Mouse (Mus musculus): ENCODE results near the gene Spata2.

Gene Spata2

DNA sequence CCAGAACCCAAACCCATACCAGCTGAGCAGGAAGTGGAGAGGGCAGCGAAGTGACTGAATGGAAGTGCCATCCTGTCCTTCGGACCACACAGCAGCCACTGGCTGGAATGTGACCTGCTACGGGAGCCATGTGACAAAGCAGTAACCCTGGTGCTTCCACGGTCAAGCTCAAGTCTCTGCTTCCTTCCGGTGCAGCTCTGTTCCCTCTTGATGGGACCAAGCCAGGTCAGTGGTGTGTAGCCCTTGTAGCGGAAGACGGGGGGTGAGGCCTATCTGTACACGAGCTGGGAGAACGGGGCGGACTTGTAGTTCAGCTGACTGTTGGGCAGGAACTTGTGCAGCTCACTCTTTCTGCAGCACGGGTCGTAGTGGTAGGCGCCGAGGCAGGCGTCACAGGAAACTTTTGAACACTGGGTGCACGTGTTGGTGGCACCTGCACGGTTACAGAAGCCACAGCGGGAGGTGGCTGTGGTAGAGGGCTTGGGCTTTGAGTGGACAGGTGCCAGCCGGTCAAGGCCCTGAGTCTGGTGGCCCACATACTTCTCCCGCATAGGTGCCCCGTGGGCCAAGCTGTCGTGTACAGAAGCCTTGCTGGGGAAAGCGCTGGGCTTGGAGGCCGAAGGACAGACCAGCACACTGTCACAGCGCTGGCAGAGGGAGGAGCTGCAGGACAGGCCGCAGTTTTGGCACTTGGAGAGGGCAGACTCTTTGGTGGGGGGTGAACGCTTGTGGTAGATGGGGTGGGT is 9.4 kb downstream of the Spata2 start:
- no peak for DNase-seq (ENCODE audit: low read depth, low spot score)

DNA sequence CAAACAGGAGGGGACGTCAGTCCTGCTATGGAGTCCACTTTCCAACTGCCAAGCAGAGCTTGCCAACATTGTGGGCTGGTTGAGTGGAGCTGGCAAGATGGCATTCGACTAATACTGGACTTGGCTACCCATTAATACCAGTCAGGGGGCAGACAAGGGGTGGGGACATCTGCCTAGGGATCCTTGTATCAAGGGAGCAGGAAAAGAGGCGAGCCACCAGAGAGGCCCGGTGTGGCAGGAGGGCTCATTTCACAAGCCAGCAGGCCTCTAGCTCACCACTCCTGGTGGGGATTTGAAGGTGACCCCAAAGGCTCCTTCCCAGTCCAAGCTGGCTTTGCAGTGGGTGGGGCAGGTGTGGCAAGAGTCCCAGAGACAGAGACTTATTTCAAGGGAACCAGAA is 10.0 kb downstream of the Spata2 start:
- DNase-seq (ENCODE audit: low read depth, low spot score), result no peak

DNA sequence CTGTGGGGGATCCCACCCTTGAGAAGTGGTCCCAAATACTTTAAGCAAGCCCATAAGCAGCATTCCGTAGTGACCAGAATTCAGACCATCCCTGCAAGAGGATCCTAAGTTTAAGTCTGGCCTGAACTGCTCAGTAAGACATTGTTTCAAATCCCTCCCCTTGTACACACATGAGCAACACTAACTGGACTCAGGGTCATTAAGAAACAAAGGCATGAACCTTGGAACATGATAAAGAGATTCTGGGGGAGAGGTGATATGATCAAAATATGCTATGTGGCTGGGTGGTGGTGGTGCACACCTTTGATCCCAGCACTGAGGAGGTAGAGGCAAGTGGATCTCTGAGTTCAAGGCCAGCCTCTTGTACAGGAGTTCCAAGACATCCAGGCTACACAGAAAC is 13.2 kb downstream of the Spata2 start:
- DNase-seq (ENCODE audit: low read depth, low spot score), result no peak

DNA sequence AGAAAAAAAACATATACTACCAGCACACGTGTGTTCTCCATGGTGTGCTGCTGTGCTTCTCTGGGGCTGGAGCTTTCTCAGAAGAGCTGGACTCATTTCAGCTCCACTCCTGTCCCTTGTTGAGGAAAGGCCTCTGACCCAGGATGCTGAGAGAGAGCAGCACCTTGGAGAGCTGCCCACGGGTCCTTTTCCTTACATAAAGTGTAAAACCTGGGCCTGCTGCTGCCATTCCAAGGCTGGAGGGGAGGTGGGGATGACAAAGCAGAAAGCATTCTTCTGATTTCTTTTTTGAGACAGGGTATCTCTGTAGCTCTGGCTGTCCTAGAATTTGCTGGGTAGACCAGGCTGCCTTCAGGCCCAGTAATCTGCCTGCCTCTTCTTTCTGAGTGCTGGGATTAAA is 14.6 kb downstream of the Spata2 start:
- no peak for DNase-seq (ENCODE audit: low read depth, low spot score)

DNA sequence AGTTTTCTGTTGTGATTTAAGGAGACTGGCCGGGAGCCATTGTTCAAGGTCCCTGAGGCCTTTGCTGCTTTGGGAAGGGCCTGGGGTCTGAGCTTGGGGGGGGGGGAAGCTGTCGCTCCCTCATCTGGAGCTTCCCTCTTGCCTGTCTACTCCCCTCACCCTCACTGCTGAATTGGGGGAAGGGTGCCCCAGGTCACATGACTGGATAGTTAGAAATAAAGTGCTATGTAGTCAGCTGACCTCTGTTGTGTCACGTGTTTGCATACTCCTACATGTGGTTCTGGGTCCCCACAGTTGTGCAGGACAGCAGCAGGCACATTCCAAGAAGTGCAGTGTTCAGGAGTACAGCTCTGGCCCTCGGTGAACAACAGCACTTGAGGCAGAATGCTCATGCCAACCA is 15.9 kb downstream of the Spata2 start:
- no peak for DNase-seq (ENCODE audit: low read depth, low spot score)

DNA sequence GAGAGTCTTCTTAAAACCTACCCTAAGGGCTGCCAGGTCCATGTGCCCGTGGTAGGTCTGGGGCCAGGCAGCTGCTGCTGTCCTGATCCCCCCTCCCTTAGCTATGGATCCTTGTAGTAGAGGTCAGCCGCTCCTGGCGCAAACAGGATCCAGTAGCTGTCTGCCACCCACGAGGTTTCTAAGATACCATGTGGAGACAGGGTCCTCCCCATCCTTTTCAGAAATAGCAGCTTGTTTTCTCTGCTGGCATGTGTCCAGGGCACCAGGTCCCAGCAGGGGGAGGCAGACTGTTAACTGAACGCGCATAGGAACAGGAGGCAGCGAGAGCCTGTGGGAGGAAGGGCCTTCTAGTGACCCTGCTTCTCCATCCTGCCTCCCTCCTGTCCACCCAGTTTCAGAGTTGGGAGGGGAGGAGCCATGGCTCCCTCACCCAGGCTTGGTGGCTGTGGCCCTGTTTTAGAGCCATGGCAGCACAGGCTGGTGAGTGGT is 16.4 kb downstream of the Spata2 start:
- DNase-seq (ENCODE audit: low read depth, low spot score), result no peak

DNA sequence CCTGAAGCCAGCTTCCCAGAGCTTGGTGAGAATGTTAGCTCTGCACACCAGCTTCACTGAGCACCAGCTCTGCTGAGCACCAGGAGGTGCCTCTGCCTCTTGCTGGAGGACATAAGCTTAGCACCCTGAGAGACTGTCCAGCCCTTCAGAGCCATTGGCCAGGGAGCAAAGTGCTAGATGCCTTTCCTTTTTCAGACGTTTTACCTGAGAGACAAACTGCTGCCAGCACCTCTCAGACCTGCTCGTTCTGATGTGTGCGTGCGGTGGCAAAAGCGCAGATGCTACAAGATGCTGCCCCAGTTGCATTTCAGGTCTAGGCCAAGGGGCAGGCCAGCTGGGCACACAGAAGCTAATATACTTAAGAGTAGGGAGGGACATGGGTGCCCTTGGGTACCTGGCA is 17.1 kb downstream of the Spata2 start:
- no peak for DNase-seq (ENCODE audit: low read depth, low spot score)

DNA sequence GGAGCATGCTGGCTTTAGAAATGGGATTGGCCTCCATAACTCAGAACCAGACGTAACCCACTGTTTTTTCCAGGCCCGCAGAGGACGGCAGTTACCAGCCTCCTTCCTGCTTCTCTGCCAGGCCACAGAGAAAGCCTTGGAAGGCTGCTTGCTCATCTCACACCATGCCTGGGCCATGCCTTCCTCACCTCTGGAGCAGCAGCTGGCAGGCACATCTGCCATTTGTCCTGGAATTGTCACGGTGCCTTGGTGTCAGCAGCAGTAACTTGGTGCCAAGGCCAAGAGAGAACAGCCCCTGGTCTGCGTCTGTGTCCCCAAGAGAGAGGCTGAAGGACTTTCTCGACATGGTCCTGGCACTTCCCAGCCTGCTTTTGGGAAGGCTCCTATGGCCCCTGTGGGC is 18.5 kb downstream of the Spata2 start:
- DNase-seq (ENCODE audit: low read depth, low spot score), result no peak

DNA sequence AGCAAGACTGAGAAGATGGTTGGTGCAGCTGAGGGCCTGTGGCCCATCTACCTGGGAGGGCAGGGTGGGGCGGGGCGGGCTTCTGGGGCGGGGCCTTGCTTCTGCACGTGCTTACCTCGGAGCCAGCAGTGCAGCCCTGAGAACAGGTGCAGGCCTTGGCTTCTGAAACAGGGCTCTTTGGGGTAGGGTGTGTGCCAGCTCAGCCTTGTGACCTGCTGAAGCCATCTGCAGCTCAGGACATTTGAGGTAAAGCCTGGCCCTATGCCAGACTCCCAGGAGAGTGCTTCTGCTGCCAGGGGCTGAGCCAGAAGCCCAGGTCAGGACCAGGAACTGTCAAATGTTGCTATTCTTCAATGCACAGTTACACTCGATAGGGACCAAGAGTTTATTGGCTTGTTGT is 21.1 kb downstream of the Spata2 start:
- DNase-seq (ENCODE audit: low read depth, low spot score), result no peak

DNA sequence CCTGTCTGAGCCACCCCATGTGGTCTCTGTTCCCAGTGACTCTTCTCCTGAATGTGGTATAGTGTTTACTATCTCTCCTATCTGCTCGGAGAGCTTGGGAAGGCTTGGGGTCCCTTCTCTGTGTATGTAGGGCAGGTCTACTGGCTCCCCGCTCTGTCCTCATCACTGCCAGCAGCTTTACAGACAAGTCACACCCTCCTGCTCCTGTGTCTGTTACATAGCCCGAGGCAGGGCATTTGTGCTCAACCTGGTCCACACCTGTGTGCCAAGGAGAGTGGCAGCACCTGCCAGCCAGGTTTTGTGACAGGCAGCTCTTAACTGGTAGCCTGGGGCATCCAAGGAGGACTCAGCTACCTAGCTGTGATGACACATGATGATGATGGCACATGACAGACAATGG is 22.1 kb downstream of the Spata2 start:
- DNase-seq (ENCODE audit: low read depth, low spot score), result no peak

DNA sequence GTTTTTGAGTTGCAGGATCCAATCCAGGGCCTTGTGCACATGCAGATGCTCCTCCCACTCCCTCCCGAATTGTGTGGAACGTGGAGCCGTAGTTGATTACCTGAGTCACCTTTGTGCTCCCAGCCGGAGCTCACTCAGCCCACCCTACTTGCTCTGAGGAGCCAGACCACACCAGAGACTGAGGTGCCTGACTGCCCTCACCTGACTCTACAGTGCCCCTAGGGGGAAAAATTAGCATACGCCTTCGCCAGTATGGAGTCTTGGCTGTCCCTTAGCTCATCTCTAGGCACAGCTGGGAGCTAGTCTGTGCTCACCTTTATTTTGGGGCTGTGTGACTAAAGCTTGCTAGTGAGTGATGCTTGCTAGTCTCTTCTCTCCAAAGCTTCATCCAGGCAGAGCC is 24.2 kb downstream of the Spata2 start:
- peak; percentile 48 for DNase-seq (ENCODE audit: low read depth, low spot score)

DNA sequence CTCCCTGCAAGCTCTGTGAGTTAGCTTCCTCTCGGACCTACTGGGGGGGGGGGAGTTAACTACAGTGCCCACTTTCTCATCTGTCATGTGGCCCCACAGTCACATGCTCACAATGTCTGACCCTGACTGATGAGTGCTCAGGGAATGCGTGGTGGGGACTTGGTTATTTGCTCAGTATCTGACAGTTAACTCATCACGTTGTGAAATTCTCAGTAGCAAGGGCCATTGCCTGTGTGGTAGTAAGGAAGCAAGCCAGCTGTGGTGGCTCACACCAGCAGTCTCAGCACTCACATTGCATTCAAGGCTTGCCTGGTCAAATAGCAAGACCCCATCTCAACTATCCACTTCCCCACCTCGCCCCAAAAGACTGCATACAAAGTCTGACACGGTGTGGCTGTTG is 25.5 kb downstream of the Spata2 start:
- DNase-seq (ENCODE audit: low read depth, low spot score), result no peak

DNA sequence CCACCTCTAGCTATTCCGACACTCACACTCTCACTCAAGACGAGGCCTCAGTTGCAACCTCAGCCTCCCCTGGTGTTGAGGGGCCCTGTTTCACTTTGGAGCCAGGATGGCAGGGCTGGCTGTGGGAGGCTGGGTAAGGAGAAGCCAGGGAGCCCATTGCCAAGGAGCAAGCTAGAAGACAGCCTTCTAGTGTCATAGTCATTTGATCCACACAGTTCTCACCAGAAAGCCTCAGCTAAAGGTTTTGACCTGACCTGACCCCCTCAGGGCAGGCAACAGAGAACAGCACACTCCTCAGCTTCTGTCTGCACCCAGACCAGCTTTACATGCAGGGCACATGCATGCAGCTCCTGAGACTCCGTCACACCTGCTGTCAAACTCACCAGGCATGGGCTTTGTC is 26.7 kb downstream of the Spata2 start:
- DNase-seq (ENCODE audit: low read depth, low spot score), result no peak

DNA sequence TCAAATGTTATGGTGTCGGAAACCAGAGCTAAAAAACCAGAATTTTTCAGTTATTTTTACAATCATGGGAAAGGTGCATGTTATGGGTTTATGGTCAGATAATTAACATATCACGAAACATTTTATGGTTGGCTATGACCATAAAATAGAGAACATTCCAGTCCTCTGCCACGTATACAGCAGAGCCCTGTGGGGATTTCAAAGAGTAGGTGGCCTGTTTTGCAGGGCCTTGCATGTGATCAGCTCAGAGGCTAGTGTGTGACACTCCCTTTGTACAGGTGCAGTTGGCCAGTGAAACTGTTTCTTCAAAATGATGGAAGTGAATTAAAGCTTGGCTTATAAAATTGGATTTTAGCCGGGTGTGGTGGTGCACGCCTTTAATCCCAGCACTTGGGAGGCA is 28.9 kb downstream of the Spata2 start:
- DNase-seq (ENCODE audit: low read depth, low spot score), result no peak

DNA sequence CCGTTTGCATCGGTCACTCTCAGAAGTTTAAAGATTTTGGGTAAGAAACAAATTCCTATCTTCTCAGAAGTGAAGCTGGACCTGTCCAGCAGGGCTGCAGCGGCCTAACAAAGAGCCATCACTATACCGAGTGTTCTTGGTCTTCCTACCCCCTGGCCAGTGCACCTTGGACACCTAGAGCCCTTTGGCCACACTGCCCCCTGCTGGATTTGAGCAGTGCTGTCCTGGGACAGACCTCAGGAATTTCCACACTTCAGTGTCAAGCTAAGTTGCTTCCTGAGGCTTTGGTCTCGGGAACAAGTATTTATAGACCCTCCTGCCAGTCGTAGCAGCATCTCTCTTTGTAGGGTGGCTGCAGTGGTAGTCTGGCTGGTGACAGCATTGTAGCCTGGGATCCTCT is 29.7 kb downstream of the Spata2 start:
- DNase-seq (ENCODE audit: low read depth, low spot score), result no peak

DNA sequence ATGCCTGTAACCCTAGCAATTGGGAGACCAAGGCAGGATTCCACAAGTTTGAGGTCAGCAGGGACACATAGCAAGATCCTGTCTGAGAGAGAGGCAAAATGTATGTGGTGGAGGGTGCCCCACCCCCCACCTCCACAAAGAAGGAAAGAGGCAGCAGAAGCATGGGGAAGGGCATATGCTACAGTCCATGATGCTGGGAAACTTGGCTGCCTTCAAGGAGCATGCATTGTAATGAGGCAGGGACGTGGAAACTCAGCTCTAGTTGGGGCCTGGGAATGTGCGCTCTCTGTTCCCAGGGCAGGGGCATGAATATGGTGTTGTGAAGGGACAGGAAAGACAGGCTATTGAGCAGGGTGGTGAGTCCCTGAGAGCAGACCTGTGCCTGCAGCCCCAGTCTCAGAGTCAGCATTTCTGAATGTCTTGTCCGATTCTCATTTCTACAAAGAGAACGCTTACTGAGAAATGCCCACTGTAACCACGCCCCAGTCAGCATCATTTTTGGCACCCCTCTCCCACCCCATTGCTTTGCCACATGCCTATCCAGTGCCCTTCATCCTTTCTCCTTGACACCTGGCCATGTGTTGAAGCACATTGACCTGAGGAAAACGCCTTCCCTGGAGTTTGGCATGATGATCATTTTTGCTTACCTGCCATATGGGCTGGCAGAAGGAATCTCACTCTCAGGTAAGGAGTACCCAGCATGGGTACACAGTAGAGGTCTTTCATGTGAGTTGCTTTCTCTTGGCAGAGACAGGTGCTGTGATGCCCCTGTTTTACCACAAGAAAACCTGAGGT is 33.4 kb downstream of the Spata2 start:
- DNase-seq (ENCODE audit: low read depth, low spot score), result no peak

DNA sequence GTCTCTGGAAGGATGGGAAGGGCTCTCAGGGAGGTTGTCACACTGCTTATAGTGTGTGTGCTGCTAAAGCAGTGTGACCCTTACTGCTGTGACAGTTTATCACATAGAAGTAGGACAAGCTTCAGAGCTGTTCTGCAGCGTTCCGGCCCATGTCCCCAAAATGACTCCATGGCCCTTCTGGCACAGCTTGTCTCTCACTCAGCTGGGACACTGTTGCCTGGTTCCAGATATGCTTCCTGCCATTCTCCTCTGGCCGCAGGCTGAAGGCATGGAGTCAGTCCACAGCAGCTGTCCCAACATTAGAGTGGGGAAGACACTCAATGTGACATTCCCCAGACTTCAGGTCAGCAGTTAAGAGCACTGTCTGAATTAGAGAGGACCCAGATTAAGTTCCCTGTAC is 34.1 kb downstream of the Spata2 start:
- DNase-seq (ENCODE audit: low read depth, low spot score), result no peak

DNA sequence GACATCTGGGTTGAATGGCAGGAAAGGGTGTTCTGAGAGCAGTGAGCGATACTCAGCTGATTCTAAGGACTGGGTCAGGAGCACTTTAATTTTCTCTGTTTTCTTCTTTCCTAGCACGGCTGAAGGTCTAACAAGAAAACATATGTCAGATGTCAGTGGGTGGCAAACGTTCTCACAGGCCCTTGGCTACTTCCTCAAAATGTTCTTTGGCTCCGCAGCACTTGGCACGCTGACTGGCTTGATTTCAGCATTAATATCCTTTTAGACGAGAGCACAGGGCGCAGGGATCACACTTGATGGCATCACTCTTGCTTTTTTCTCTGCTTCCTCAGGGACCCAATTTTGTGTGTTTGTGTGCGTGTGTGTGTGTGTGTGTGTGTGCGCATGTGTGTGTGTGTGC is 35.5 kb downstream of the Spata2 start:
- DNase-seq (ENCODE audit: low read depth, low spot score), result no peak

DNA sequence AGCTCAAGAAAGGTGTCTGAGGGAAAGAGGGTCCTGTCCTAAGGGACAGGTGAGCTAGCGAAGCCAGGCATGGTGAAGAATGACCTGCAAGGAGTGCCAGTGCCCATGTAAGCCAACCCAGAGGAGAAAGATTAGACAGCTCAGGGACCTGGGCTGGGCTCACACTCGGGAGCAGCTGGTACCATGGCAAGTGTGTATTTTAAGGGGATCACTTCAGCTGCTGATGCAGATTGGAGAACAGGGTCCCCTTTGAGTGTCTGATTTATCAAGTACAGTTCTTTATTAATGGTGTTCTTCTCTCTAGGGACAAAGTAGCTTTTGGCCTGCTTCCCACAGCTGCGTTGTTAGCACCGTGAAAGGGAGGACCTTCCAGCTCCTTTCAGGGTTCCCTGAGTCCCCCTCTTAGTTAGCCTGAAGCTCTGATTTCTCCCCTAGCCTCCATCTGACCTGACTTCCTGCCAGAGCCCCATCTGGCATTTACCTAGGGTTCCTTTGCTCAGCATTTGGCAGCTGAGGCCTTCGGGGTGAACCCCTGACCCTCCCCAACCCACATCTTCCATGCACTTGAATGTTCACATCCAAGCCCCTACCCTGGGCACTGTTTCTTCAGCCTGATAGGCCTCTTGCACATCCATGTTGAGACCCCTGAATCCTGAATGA is 36.2 kb downstream of the Spata2 start:
- no peak for DNase-seq (ENCODE audit: low read depth, low spot score)

DNA sequence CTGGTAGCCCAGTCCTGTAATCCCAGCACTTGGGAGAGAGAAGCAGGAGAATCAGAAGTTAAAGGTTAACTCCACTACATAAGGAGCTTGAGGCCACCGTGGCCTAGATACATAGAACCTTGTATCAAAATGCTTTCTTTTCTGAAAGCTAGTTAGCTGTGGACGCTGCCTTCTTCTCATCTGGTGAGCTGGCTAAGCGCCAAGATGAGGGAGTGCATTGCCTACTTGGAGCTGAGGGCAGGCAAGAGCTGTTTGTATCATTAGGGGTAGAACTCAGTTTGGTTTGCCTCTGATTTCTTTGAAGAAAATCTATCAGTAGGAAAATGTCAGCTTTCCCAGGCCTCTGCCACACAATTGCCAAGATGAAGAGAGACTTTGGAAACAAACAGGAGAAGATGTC is 38.9 kb downstream of the Spata2 start:
- no peak for DNase-seq (ENCODE audit: low read depth, low spot score)

DNA sequence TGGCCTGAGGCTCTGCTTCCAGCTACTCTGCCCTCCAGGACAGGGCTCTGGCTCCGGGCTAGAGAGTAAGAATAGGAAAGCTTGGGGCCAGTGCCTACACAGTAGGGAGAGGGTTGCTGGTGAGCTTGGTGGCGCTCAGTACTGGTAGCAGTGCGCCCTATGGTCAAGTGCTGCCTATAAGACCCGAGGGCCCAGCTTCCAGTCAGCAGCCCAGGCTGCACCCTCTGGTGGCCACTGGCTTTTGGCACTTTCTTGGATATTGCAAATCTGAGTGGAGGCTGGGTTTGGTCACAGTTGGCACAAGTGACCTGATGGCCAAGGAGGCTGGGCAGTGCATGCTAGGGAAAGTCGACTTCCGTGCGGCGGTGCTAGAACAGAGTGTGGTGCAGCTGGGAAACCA is 42.0 kb downstream of the Spata2 start:
- DNase-seq (ENCODE audit: low read depth, low spot score), result no peak

Data from WW6 (cell line).